Mouse (Mus musculus) c-Kit-positive CD71-negative TER-119-negative erythroid progenitor cells, embryonic 14.5 days (primary cell): Measurements from ENCODE around the gene Rpn1.
A peak's percentile ranks its signal among the peaks of the same experiment; 100 is the strongest.
"Not testable (repeated sequence)": the region's sequence is repeated elsewhere in the genome, so short reads cannot be mapped to it uniquely, and the experiment has no call there.

Experiments used
- DNase-seq: peaks from one replicate; pipeline ENCODE4 v3.0.0-alpha.2; 2013; ENCODE audit warnings: low read depth

The Rpn1 gene

GRCm38 (mm10) chr6:88121781-88122180 lies 37.5 kb downstream of the Rpn1 start:
- DNase-seq, result no peak

- DNase-seq, result no peak
Observed at GRCm38 (mm10) chr6:88123150-88123857, 39.0 kb downstream of the Rpn1 start.

GRCm38 (mm10) chr6:88123858-88124261 lies 39.6 kb downstream of the Rpn1 start:
- DNase-seq, result peak; percentile 50

GRCm38 (mm10) chr6:88124551-88124950 lies 40.3 kb downstream of the Rpn1 start:
- no peak for DNase-seq

GRCm38 (mm10) chr6:88125815-88126214 lies 41.5 kb downstream of the Rpn1 start:
- not testable (repeated sequence) for DNase-seq

GRCm38 (mm10) chr6:88131521-88131920 lies 47.2 kb downstream of the Rpn1 start:
- DNase-seq, result no peak

GRCm38 (mm10) chr6:88132051-88132450 lies 47.8 kb downstream of the Rpn1 start:
- no peak for DNase-seq

GRCm38 (mm10) chr6:88133061-88133460 lies 48.8 kb downstream of the Rpn1 start:
- no peak for DNase-seq

GRCm38 (mm10) chr6:88133878-88134277 lies 49.6 kb downstream of the Rpn1 start:
- DNase-seq, result no peak

- peak; percentile 31 for DNase-seq
Observed at GRCm38 (mm10) chr6:88136201-88136631, 51.9 kb downstream of the Rpn1 start.

GRCm38 (mm10) chr6:88138485-88138884 lies 54.2 kb downstream of the Rpn1 start:
- DNase-seq, result no peak

- DNase-seq, result no peak
Observed at GRCm38 (mm10) chr6:88140264-88140663, 56.0 kb downstream of the Rpn1 start.

- DNase-seq, result no peak
Observed at GRCm38 (mm10) chr6:88145793-88146192, 61.5 kb downstream of the Rpn1 start.

GRCm38 (mm10) chr6:88146576-88146975 lies 62.3 kb downstream of the Rpn1 start:
- DNase-seq, result no peak

GRCm38 (mm10) chr6:88147411-88148003 lies 63.2 kb downstream of the Rpn1 start:
- DNase-seq, result no peak

GRCm38 (mm10) chr6:88151335-88151734 lies 67.1 kb downstream of the Rpn1 start:
- DNase-seq, result no peak

- DNase-seq, result no peak
Observed at GRCm38 (mm10) chr6:88152127-88152705, 67.9 kb downstream of the Rpn1 start.

GRCm38 (mm10) chr6:88152979-88153378 lies 68.7 kb downstream of the Rpn1 start:
- DNase-seq, result no peak
